Mouse (Mus musculus) spleen, embryonic (tissue): ENCODE measurements around the gene Gm20388.

Experiments used
- CTCF ChIA-PET: fragments of 350-600 bp; sonication (Branson Sonifier 250); formaldehyde crosslinking; loops from one replicate; lab custom pipeline; 2022; lab: Charles Lee

Gene Gm20388

DNA sequence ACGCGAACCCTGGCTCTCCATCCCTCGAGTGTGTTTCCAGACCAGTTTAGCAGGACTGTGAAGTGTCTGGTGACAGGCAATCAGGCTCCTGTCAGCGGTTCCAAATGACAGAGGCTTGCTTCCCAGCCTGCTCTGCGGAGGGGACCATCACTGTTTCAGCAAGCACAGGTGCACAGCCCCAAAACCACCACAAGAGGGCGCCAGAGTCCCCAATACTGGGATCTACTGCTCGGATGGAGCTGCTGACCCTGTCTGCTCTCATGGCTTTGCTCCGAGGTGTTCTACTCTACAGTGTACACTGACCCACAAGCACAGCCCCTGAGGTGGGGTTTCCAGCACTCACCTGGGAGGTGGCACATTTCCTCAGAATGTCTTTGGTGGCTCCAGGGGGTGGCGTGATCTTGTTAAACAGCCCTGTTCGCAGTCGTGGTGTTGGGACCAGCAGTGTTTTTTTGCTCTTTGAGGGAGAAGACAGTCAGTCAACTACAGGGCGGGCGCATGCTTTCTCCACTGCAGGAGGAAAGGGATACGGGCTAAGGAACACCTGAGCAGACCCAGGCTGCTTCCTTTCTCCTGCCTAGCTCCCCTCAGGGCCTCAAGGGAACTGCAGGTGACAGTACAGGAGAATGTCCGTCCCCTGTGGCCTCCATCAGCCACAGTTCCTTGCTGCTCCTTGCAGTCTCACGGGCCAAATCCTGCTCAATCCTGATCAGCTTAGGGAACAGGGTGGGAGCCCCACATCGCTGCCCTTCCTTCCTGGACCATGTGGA, 1193.6 kb downstream of the Gm20388 start:
- CTCF ChIA-PET, result interaction anchor here (0.7 to 1.9 kb wide), 2 partner anchors 14 to 467 kb away, joined by 5 read pairs; no protein-coding TSS in a partner anchor

DNA sequence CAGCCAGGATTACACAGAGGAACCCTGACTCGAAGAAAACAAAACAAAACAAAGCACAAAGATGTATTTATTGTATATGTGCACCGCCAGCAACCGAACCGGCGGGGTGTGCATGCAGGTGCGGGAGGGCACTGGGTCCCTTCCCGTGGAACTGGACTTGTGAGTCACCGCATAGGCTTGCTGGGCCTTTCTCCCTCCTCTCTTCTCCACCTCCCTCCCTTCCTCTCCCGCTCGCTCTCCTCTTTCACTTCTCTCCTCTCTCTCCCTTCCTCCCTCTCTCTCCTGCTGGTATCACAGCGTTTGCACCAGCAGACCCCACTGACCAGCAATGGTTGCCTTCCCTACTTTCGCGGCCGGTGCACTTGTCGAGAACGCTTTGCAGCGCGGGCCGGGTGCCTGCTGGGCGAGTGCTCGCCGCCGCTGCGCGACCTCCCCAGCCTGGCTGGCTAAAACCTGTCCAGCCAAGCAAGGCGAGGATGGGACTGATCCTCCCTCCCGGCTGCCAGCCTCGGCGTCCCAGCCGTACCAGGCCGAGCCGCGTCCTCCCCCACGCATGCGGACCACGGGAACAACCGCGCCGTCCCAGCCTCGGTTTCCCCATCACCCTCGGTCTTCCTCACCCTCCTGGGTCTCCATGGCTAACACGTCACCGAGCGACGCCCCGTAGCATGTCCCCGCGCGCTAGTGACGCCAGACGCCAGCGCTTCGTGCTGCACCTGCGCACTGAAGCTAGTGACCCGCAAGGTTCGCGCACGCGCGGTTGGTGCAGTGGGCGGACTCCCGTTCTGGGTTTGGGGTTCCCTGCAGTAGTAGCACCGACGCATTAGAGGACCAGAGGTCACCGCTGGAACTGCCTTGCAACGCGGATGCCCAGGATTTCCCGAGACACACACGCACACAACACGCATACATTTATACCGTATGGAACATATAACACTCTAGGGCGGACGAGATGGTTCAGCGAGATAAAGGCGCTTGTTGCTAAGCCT, 1197.3 kb downstream of the Gm20388 start, which contains the start of gene Mthfsd:
Mthfsd (minus strand) TSS at position 725 of the 989 bp plus-strand sequence.
- CTCF ChIA-PET, result interaction anchor here (0.8 kb wide), 1 partner anchor 10 kb away, joined by 3 read pairs; no protein-coding TSS in a partner anchor

DNA sequence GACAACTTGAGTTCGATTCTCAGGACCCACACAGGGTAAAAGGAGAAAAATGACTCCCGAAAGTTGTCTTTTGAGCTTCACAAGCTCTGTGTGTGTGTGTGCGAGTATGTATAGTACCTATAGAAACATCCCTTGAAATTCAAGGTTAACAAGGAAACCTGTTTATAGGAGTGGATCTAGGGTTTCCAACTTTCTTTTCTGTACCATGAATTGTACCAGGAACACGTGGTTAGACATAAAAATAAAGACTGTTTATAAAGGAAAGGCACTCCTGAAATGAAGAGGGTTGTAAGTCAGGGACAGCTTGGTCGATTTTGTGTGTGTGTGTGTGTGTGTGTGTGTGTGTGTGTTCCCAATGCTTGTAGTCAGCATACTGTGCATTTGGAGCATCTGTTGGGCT, 1198.0 kb downstream of the Gm20388 start:
- CTCF ChIA-PET, result interaction anchor here (0.8 kb wide), 1 partner anchor 9 kb away, joined by 3 read pairs; no protein-coding TSS in a partner anchor

DNA sequence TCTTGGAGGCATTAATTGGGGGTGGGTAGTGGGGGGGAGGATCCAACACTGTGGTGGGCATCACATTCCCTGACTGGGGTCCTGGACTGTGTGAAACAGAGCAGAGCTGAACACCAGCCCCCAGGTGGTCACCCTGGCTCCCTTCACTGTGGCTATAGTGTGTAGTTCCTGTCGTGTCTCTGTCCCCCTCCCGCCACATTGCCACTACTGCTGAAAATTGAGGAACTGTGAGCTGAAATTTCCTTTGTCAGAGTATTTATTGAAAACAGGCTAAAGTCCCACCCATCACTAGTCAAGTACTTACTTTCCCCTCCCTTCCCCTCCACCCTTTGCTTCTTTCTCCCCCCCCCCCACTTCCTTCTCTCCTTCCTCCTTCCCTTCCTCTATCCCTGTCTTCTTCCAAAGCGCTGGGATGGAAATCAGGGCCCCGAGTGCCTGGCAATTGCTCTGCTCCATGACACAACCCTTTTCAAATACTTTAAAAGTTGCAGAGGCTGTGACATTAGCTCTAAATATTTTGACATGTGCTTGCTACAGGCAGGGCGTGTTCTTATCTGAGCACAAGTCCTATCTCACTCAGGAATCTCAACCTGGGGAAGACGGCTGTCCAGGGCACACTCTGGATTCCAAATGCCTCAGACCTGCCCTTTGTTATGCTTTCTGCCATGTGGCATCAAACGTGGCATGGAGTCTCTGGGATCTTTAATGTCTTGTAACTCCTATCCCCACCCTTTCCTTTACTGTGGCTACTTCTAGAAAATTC, 1200.7 kb downstream of the Gm20388 start:
- CTCF ChIA-PET, result interaction anchor here (0.7 kb wide), 1 partner anchor 402 kb away, joined by 5 read pairs; no protein-coding TSS in a partner anchor

DNA sequence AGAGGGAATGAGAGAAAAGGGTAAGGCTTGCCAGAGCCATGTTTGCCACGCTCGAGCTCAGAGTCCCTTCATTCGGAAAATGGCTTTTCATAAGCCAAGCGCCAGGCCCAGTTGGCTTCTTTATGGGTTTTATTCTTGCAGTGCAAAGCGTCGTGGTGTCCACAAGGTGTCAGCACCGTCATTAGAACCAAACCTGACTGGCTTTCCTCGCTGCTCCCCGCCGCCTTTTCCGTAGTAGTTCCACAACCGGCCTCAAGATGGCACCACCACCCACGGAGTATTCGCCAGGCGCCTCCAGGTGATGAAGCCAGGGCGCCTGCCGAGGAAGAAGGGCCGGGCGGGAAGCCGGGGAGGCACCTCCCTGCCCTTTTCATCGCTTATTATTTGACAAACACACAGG, 1202.6 kb downstream of the Gm20388 start:
- CTCF ChIA-PET, result no interaction called here

DNA sequence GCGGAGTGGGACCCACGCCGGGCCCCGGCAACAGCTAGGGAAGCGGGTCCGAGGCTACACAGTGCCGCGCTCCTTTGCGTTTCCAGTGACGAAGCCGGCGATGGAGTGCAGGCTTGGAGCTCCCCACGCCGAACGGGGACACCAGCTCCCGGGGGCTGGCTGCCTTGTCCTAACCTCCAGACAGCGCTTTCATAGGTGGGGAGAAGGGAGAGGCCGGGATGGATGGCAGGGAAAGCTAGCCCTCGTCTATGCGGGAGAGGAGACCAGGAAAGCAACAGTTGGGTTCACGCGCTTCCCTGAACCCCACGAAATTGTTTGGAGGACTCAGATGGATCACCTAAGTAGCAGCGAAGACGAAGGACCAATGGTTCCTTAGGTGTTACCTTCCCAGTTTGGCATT, 1204.5 kb downstream of the Gm20388 start:
- CTCF ChIA-PET, result interaction anchor here (0.6 kb wide), 1 partner anchor 484 kb away, joined by 4 read pairs; no protein-coding TSS in a partner anchor

DNA sequence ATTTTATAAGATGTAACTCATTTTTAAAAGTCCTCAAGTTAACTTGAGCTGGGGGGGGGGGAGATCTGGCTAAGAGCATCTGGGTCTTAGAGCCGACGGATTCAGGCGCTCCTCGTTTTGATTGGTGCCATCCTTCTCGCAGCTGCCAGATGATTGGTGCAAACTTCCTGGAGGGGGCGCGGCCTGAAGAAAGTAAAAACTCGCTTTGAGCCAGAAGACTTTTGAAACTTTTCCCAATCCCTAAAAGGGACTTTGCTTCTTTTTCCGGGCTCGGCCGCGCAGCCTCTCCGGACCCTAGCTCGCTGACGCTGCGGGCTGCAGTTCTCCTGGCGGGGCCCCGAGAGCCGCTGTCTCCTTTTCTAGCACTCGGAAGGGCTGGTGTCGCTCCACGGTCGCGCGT, 1205.3 kb downstream of the Gm20388 start, which contains the start of gene Foxc2:
Foxc2 (plus strand) TSS at position 224 of the 400 bp plus-strand sequence.
- CTCF ChIA-PET, result interaction anchor here (0.6 kb wide), 1 partner anchor 483 kb away, joined by 4 read pairs; no protein-coding TSS in a partner anchor

DNA sequence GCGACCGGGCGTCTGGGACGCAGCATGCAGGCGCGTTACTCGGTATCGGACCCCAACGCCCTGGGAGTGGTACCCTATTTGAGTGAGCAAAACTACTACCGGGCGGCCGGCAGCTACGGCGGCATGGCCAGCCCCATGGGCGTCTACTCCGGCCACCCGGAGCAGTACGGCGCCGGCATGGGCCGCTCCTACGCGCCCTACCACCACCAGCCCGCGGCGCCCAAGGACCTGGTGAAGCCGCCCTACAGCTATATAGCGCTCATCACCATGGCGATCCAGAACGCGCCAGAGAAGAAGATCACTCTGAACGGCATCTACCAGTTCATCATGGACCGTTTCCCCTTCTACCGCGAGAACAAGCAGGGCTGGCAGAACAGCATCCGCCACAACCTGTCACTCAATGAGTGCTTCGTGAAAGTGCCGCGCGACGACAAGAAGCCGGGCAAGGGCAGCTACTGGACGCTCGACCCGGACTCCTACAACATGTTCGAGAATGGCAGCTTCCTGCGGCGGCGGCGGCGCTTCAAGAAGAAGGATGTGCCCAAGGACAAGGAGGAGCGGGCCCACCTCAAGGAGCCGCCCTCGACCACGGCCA, 1206.0 kb downstream of the Gm20388 start:
- CTCF ChIA-PET, result no interaction called here

DNA sequence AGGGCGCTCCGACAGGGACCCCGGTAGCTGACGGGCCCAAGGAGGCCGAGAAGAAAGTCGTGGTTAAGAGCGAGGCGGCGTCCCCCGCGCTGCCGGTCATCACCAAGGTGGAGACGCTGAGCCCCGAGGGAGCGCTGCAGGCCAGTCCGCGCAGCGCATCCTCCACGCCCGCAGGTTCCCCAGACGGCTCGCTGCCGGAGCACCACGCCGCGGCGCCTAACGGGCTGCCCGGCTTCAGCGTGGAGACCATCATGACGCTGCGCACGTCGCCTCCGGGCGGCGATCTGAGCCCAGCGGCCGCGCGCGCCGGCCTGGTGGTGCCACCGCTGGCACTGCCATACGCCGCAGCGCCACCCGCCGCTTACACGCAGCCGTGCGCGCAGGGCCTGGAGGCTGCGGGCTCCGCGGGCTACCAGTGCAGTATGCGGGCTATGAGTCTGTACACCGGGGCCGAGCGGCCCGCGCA, 1206.6 kb downstream of the Gm20388 start:
- CTCF ChIA-PET, result no interaction called here

DNA sequence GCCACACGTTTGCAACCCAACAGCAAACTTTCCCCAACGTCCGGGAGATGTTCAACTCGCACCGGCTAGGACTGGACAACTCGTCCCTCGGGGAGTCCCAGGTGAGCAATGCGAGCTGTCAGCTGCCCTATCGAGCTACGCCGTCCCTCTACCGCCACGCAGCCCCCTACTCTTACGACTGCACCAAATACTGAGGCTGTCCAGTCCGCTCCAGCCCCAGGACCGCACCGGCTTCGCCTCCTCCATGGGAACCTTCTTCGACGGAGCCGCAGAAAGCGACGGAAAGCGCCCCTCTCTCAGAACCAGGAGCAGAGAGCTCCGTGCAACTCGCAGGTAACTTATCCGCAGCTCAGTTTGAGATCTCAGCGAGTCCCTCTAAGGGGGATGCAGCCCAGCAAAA, 1207.3 kb downstream of the Gm20388 start:
- CTCF ChIA-PET, result interaction anchor here (0.7 to 1.2 kb wide), 3 partner anchors 9 to 139 kb away, joined by 3 to 5 read pairs (median 3); no protein-coding TSS in a partner anchor

DNA sequence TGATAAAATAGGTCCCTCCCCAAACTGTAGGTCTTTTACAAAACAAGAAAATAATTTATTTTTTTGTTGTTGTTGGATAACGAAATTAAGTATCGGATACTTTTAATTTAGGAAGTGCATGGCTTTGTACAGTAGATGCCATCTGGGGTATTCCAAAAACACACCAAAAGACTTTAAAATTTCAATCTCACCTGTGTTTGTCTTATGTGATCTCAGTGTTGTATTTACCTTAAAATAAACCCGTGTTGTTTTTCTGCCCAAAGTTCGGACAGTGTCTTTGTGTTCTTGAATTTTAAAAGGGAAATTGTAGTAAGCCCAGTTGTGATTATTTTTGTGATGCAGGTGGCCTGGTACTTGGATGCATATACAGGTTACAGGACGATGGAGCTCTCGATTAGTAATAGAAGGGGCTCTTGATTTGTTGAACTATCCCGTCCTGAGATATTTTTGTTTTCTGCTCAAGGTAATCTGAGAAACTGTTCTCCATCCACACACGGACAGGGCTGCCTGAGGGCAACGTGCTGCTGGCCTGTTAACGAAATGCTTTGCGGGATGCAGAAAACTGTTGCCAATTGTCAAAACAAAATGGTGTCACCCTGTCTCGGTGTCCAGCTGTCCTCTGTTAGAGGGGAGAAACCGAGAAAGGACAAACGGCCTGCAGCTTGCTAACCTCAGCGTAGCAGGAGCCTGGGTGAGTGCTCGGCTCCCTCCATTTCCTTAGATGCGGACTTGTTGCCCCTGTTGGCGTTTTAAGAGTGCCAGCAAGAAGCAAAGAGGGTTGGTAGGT, 1208.2 kb downstream of the Gm20388 start:
- CTCF ChIA-PET, result interaction anchor here (0.9 to 1.2 kb wide), 2 partner anchors 10 to 14 kb away, joined by 3 to 5 read pairs; no protein-coding TSS in a partner anchor

DNA sequence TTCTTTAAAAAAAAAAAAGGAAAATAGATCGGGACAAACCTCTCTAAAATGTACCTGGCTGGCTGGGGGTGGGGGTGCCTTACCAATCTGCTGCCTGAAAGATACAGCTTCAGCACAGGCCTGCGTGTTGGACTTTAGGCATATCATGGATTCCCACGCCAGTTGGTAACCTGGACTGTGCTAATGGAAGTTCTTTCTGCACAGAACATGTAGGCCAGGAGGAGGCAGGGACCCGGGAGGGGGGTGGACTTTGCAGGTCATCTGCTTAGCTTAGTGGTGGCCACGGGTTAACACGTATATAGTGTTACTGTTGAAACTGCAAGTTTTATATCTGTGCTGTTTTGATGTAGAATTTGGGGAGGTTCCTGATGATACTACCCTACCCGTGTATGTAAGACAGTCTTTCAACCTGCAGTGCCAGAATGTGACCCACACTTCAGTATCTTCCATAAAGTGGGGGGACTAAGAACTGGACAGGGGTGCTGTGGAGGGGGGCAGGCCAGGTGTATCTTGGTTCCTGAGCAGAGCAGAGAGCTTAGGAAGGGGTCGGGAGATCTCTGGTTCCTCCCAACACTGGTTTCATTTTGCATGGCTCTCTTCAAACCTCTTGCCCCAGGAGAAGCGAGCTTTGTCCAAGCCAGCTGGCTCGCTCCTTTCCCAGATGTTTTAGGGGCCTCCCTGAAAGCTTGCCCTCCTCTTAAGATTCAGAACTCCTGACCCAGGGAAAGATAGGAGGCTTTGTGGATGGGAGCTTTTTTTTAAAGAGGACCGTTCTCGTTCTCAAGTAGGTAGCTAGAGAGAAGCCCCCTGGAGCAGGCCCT, 1209.2 kb downstream of the Gm20388 start:
- CTCF ChIA-PET, result no interaction called here

DNA sequence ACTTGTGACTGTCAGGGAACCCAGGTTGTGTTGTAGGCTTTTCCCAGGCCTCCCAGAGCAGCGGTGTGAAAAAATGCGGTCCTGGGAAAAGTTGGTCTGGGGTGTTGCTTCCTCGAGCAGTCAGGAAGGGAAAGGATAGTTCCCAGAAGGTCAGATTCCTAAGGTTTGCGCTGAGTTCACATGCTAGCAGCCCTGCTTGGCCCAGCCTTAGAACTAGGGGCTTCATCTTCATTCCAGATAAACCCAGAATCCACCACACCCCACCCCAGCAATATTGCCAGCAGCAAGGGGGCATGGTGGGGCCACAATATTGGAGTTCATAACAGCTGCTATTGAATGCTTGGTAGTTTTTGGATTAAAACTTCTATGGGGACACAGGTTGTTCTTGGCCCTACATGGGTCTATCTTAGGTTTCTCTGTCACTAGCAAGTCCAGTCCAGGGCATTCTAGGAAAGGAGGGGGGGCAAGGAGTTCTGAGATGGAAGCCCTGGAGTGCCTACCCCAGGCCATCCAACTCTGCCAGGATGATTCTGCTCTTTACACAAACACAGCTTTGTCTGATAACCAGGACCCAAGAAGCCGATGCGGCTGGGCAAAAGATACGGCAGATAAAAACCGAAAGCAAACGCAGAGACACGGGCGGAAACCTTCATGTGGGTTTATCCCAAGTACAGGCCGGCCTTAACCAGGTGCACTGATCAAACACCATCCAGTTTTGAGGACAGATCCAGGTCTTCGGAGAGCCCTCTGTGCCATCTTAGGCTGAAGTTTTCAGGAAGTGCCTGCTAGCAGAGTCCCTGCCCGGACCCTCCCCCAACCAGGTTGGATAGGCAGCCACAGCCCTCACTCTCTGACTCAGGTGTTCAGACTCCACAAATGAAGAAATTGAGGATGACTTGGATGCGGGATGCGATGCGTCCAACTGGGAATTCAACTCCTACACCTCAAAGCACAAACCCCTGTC, 1210.1 kb downstream of the Gm20388 start:
- CTCF ChIA-PET, result no interaction called here

DNA sequence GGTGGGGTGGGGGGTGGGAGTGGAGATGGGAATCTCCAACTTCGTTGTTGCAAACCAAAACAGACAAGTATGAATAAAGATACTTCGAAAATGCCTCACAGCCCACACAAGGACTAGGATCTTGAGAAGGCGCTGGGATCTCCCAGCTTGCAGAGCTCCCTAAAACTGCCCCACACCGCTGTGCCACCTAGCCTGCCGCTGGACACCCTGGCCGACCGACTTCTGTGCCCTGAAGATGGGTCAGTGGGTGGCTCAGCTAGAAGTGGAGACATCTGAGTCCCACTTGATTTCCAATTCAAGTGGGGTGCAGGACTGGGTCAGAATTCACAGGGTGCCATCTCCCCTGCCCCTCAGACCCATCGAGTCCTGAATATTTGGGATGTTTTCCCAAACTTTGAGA, 1211.1 kb downstream of the Gm20388 start:
- CTCF ChIA-PET, result no interaction called here

DNA sequence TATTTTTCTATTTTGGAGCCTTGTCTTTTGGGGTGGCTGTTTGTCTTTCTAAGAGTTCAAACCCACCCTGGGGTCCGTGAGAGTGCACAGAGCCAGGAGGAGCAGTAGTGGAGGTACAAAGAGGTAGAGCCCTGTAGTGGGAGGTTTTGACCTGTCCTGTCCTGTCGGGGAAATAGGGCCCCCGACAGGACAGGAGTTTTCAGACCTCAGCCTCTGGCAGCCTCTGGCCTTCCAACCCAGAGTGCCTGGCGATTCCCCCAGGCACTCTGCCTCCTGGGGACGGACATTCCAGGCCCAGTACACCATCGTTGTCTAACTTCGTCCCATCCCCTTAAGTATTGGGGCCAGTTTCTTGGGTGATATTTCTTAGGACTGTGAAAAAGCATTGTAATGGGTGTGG, 1211.7 kb downstream of the Gm20388 start:
- CTCF ChIA-PET, result no interaction called here

DNA sequence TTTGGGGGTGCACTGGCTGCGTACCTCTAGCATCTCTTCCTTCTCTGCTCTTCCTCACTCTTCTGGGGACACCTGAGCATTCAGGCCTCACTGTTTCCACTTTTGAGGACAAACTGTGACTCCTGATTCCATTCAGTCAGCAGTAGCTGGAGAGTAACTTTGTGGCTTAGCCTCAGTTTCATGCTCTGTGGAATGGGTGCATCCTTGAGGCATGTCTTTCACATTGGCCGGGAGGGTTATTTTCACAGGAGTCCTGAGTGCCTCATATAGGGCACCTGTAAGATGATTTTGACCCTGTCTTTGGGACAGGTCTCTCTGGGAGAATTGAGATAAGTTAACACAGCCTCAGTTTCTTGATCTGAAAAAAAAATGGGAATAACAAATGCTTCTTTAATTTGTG, 1212.5 kb downstream of the Gm20388 start:
- CTCF ChIA-PET, result no interaction called here

DNA sequence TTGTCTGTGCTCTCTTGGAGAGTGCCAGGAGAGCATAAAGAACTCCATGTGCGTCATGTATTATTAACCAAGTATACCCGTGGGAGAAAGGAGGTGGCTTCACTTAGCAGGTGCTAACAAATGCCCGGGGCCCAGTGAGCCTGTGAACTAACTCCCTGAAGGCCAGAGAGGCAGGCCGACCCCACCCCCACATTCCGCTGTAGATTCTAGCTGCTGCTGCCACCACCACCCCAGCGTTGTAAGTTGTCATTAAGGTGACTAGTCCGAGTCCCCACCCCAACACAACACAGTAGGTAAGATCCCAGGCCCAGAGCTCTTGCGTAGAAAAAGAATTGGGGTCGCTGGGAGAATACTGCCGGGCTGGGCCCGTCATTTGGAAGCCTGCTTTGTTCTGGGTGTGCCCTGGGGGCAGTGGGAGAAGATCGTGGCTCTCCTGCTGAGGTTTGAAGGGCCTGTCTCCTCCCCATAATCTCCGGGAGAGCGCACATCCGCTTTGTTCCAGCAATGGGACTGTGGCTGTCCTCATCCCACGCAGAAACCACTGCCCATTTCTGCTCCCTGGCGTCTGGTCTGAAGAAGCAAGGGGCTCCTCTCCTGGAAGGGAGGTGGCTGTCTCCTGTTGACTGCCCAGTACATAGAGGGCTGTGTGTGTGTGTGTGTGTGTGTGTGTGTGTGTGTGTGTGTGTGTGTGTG, 1214.1 kb downstream of the Gm20388 start:
- CTCF ChIA-PET, result no interaction called here
